Mouse (Mus musculus) stomach, postnatal 0 days (tissue): ENCODE measurements around the gene Pitpnm3.

Experiments
- CTCF ChIP-seq: IDR thresholded peaks from 2 replicates; pipeline ENCODE4 v1.5.1; 2016; ENCODE audit warnings: antibody characterized with exemption, low read depth, mild to moderate bottlenecking, moderate library complexity
- EP300 ChIP-seq: optimal IDR thresholded peaks from 2 replicates; pipeline ENCODE3; 2016; ENCODE audit warnings: antibody characterized with exemption

DNA sequence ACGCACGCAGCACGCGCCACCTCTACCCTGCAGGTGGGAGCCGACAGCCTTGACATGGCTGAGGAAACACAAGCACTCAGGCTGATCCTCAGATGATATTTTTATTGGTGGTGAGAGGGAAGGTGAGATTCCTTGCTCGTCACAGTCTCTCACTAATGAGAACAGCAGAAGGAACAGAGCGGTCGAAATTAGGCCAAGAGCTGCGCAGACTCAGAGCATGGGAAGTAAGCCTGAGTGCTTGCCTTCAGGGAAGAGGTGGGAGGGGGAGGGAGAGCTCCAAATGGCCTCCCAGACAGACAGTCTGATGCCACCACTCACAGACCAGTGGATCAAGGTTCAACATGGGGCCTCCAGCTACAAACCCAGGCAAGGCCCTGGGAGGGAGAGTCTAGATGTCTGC lies 109.1 kb downstream of the Pitpnm3 start:
- no peak for TF ChIP-seq CTCF
- no peak for TF ChIP-seq EP300
